Mouse (Mus musculus): ENCODE data around the gene Actrt2. TPM values are rescaled to one million over a fixed set of nuclear protein-coding genes. Genes with fewer than 3 reads are reported as not detected.

The Actrt2 gene
- total RNA-seq (2021), result not detected
- long read RNA-seq, experiment 1, result 0 reads
- long read RNA-seq, experiment 2, result 0 reads

DNA sequence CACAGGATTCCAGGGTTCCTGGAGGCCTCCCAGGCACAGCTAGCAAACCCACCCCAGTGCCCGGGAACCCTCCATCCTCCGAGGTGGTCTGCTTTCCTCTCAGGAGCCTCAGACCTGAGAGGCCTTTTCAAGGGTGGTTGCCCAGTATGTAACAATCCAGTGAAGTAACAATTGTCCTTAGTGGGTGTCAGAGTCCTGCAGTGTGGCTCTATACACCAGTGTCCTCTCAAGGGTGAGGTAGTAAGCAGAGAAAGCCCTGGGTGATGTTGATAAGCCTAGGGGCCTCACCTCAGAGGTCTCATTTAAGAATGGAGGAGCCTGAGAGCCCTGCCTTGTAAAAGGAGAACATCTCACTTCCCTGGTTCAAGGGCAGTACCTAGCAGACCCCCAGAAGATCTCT, at the start of gene Actrt2:
Gene Actrt2, minus strand, starts transcription at position 101 of the 400 bp plus-strand sequence.
- no peak for TF ChIP-seq CTCF (IDR thresholded peaks at IDR 0.05)
- H3K27ac ChIP-seq, result no peak within 1 kb of the TSS
- H3K4me3 ChIP-seq, result no peak within 1 kb of the TSS
- intact Hi-C loops (cut with DNase I), result no loop called here
- no peak for DNase-seq (ENCODE audit: extremely low spot score in 1 of 2, low spot score in 2 of 2)

DNA sequence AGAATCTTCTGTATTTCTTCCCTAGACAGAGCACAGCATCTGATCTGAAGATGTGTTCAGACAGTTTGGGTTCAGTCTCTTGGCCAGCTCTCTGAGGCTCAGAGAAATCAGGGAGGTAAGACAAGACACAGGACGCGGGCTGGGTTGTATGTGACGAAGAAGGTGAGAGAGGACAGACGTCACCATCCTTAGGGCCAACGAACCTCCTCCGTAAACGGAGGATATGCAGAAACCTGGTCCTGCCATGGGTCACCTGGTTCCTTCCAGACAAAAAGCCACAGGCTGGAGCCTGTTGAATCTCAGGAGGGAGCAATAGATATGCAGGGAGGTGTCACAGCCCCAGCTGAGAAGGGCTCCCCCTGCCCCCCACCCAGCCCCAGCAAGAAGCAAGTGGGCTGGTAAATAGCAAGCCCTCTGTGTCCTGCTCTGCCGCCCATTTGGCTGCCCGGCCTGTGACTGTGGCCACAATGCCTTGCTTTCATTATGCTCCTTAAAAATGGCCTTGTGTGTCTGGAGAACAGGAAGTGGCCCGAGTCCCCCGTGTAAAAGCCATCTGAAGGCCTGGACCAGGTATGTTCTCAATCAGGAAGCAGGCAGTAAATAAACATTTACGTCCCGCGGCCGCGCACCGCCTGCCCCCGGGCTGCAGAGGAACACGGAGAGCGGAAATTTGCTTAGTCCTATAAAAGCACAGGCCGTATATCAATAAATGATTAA, 41.9 kb upstream of the Actrt2 start:
- TF ChIP-seq CTCF (IDR thresholded peaks at IDR 0.05), result no peak
- intact Hi-C loops (cut with DNase I), result no loop called here
- Histone ChIP-seq H3K4me3 (no peak overlapping the region), H3K27ac (no peak overlapping the region)
- DNase-seq (ENCODE audit: extremely low spot score in 1 of 2, low spot score in 2 of 2), result no peak

DNA sequence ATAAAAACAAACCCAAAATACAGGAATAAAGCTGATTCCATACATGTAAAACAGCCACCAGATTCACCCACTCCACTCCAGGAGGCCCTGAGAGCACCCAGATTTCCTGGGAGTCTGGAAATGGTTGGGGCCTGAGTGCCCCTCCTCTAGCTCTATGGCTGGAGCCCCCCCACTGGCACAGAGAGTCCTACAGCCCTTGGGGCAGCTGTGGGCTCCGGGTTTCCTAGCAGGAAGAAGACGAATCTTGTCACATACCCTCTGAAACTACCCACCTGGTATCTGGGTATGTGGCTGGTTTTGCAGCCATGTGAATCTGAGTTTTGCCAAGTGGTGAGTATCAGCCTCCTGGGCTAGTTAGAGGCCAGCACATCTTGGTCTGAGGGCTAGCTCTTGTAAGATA, 41.1 kb upstream of the Actrt2 start:
- no peak overlapping the region for H3K27ac ChIP-seq
- no peak for TF ChIP-seq CTCF (IDR thresholded peaks at IDR 0.05)
- no peak overlapping the region for H3K4me3 ChIP-seq
- intact Hi-C loops (cut with DNase I), result no loop called here
- DNase-seq (ENCODE audit: extremely low spot score in 1 of 2, low spot score in 2 of 2), result no peak

DNA sequence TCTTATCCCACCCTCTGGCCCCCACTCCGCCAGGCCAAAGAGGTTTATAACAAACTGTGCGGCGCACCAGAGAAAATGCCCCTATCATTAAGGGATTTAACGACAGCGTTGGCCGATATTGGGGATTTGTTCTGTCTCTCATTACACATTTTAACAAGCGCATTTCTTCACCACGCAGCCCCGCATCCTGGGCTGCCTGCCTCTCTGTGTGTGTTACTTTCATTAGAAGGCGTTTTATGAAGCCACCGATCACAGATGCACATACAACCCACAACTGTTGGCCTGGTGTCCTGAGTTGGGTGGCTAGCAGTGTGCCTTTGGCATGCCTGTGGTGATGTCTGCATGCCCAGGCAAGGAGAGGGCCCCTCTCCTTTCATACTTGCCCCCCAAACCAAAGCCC, 40.6 kb upstream of the Actrt2 start:
- no peak for DNase-seq (ENCODE audit: extremely low spot score in 1 of 2, low spot score in 2 of 2)
- Histone ChIP-seq H3K27ac (no peak overlapping the region), H3K4me3 (no peak overlapping the region)
- no peak for TF ChIP-seq CTCF (IDR thresholded peaks at IDR 0.05)
- intact Hi-C loops (cut with DNase I), result no loop called here

DNA sequence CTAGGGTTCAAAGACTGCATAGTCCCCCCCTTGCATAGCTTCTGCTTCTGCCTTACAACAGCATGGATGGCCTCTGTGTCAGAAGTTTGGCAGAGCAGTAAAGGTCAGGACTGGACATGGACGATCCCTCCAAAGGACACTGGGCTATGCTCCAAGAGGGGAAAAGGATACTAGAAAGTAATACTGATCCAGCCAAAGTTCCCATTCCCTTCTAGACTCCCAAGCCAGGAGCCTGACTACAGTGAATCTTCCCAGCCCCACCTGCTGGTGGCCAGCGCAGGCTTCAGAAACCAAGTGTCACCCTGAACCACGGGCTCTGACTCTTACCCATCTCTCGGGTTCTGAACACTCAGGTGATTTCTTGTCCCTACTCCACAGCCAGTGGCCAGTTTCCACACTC, 39.9 kb upstream of the Actrt2 start:
- no peak overlapping the region for H3K4me3 ChIP-seq
- intact Hi-C loops (cut with DNase I), result no loop called here
- TF ChIP-seq CTCF (IDR thresholded peaks at IDR 0.05), result no peak
- no peak overlapping the region for H3K27ac ChIP-seq
- DNase-seq (ENCODE audit: extremely low spot score in 1 of 2, low spot score in 2 of 2), result no peak

DNA sequence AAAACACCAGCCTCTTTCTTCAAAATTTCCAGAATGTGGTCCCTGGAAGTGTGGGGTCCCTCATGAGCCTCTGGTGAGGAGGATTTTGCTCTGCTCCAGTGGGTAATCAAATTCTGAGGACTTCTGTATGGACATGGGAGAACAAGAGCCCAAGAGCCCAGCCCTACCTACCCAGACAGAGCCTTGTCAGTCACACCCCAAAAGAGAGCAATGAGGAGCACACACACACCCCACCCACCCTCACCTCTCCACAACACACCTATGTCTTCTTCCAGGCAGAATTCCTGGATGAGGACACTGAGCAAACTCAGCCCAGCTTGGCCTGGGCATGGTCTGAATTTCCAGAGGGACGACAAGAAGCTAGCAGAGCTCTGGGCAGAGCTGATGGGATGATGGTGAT, 38.8 kb upstream of the Actrt2 start:
- no peak for TF ChIP-seq CTCF (IDR thresholded peaks at IDR 0.05)
- no peak for DNase-seq (ENCODE audit: extremely low spot score in 1 of 2, low spot score in 2 of 2)
- no peak overlapping the region for H3K4me3 ChIP-seq
- H3K27ac ChIP-seq, result no peak overlapping the region
- intact Hi-C loops (cut with DNase I), result no loop called here

DNA sequence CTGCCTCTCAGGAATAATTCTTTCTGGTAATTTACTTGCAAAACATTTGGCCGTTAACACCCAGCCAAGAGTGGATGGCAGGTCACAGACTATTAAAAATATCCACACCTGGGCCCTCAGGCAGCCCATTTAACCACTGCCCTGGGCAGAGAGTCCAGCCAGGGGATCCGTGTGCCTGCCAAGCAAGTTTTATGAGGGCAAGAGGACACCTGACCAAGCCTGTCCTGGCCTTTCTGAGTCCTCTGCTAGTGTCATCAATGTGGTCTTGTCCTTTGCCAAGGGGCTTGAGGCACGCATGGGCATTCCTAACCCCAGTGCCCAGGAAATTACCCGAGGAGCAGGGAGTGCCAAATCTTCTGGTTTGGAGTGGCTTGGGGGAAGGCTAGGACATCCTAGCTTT, 38.0 kb upstream of the Actrt2 start:
- TF ChIP-seq CTCF (IDR thresholded peaks at IDR 0.05), result no peak
- intact Hi-C loops (cut with DNase I), result no loop called here

DNA sequence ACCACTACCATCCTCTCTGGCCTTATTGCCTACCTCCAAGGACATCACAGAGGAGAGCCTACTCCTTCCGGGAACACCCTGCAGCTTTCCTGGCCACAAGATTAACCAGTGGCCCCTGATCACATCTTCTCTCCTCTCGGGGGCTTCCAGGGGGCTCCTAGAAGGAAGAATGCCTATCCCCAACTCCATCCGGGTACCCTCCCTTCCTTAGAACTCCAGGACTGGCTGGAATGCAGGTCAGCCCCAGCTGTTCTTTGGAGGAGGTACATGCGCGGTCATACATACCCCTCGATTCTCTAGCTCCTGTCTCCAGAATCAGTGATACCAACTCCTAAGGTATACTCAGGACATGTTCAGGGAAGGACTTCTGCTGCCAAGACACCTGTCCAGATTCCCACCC, 37.4 kb upstream of the Actrt2 start:
- intact Hi-C loops (cut with DNase I), result no loop called here
- no peak for DNase-seq (ENCODE audit: extremely low spot score in 1 of 2, low spot score in 2 of 2)
- H3K27ac ChIP-seq, result no peak overlapping the region
- H3K4me3 ChIP-seq, result no peak overlapping the region
- no peak for TF ChIP-seq CTCF (IDR thresholded peaks at IDR 0.05)

More for the DNA sequence above, 38.0 kb upstream of the Actrt2 start:
- DNase-seq (ENCODE audit: extremely low spot score in 1 of 2, low spot score in 2 of 2), result no peak
- no peak overlapping the region for H3K27ac ChIP-seq
- H3K4me3 ChIP-seq, result no peak overlapping the region

DNA sequence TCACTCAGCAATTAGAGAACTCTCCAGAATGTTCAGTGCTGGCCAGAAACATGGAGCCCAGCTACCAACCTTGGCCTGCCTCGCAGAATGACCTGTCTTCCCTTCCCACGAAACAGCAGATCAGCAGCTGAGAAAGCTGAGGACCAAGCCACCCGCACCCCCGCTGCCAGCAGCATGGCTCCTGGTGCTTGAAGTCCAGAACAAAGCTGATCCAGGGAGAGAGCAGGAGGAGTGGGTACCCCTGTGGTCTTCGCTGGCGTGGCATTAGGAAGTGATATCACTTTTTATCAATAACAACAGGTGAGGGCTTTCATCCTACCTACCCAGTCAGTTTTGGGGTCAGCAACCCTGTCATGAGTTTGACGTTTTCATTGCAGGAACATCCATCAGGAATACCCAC, 36.9 kb upstream of the Actrt2 start:
- no peak overlapping the region for H3K27ac ChIP-seq
- intact Hi-C loops (cut with DNase I), result no loop called here
- no peak overlapping the region for H3K4me3 ChIP-seq
- no peak for TF ChIP-seq CTCF (IDR thresholded peaks at IDR 0.05)
- no peak for DNase-seq (ENCODE audit: extremely low spot score in 1 of 2, low spot score in 2 of 2)

DNA sequence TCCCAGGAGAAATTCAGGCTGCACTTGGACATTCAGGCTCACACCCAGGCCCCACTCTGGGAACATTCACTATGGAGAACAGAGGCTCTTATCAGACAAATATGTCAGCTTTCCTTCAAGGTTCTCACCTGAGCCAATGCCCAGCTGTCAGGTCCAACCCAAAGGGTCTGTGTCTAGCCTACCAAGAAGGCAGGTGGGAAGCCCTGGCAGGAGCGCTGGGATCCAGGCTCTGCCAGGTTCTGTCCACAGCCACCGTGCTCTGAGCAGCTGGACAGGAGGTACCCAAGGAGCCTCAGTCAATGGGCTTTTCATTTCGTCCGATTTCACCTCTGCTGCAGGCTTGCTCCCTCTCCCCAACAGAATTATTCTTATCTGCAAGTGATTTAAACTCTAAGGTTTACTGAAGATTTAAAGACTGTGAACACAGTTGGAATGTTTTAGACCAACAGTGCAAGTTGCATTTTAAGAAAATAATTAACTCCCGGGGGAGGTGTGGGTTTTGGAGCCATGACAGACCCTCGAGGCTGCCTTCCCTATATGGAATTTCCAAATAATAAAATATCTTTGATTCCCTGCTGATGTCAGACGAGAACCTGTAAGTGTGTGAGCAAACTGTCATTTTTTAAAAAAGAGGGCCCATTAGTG, 35.9 kb upstream of the Actrt2 start:
- intact Hi-C loops (cut with DNase I), result no loop called here
- no peak for DNase-seq (ENCODE audit: extremely low spot score in 1 of 2, low spot score in 2 of 2)
- no peak overlapping the region for H3K4me3 ChIP-seq
- no peak for TF ChIP-seq CTCF (IDR thresholded peaks at IDR 0.05)
- H3K27ac ChIP-seq, result no peak overlapping the region

DNA sequence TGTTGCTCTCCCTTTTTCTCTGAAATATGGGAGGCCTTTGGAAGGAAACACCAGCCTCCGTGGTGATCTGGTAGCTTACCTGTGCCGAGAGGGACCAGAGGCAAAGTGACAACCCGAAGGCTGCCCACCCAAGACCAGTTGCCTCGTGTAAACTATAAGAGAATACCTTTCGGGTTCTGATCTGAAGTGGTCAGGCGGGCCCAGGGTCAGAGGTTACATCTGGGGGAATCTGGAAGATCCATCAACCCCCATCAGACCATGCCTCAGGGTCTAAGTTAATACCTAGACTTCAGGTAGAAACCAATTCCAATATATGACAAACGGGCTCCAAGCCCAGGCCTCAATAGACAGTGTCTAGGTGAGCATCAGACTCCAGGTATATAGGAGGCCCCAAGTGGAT, 35.3 kb upstream of the Actrt2 start:
- H3K27ac ChIP-seq, result no peak overlapping the region
- no peak for TF ChIP-seq CTCF (IDR thresholded peaks at IDR 0.05)
- DNase-seq (ENCODE audit: extremely low spot score in 1 of 2, low spot score in 2 of 2), result no peak
- H3K4me3 ChIP-seq, result no peak overlapping the region
- intact Hi-C loops (cut with DNase I), result no loop called here

DNA sequence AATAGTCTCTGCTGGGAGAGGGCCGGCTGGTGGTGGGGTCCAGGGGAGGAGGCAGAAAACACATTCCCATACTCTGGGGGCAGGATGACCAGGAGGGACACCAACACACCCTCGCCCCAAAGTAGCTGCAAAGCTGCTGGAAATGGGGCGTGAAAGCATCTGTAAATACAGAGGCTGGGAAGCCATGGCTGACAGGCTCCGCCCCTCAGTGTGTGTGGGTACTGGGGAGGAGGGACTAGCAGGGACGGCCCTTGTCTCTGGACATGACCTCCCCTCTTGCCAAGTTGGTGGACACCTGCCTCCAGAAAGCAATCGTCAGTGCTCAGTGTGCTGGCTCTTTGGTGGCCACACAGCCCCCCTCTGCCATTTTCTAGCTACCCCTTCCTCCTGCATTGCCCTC, 34.5 kb upstream of the Actrt2 start:
- H3K27ac ChIP-seq, result no peak overlapping the region
- TF ChIP-seq CTCF (IDR thresholded peaks at IDR 0.05), result no peak
- no peak overlapping the region for H3K4me3 ChIP-seq
- DNase-seq (ENCODE audit: extremely low spot score in 1 of 2, low spot score in 2 of 2), result no peak
- intact Hi-C loops (cut with DNase I), result no loop called here

DNA sequence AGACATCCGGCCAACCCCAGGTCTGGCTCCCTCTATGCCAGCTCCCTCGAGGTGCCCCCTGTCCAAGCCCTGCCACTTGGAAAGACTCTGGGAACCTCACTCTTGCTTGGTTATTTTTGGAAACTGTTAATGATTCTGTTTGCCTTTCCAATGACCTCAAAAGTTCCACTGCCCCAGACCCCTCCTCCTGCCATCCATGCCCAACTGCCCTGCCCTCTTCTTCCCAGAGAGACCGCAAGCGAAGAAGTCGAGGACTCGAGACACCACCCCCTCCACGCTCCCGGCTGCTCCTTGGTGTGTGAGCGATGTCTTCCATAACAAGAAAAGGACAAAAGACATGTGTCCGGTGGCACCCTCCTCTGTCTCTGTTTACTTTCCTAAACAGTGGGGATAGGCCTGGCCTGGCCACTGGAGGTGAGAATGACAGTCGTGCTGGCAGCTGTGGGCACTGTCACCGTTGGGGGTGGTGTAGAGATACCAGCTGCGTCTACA, 33.3 kb upstream of the Actrt2 start:
- Histone ChIP-seq H3K4me3 (no peak overlapping the region), H3K27ac (no peak overlapping the region)
- no peak for TF ChIP-seq CTCF (IDR thresholded peaks at IDR 0.05)
- intact Hi-C loops (cut with DNase I), result no loop called here
- DNase-seq (ENCODE audit: extremely low spot score in 1 of 2, low spot score in 2 of 2), result no peak
